Mouse (Mus musculus): ENCODE data around the gene Rnaseh1.
A peak's percentile ranks its signal among the peaks of the same experiment; 100 is the strongest.

The Rnaseh1 gene

DNA sequence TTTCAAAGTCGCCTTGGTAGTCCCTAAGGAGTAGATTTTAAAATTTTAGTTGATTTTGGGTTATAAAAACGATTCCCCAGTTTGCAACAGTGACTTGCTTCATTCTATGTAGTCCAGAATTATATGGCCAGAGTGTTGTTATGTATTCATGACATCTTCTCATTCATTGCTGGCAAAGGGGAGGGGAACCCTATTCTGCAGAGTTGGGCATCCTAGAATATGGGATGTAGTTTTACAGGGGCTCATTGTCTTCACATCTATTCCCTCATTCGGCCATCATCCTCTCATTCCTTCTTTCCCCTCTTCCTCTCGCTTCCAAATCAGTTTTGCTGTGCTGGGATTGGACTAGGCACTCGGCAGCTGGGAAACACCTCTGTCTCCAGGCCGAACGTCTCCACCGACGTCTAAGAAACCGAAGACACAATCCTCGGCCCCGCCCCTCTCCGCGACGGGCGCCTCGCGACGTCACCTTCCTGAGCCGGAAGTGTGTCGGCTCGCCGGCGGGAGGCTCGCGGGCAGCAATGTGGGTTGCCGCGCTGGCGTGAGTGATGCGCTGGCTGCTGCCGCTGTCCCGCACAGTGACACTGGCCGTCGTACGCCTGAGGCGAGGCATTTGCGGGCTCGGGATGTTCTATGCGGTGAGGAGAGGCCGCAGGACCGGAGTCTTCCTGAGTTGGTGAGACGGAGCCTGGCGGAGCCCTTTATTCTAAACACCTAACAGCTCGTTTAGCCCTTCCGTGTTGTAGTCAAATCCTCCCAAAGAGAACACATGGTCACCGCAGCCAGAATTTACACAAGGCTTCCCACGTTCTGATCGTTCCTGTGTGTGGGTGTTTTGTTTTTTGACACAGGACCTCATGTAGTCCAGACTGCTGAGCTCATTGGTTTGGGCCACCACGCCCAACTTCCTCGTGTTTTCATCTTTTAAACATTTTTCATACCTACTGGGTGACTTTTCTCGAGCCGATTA, at the start of gene Rnaseh1:
Gene Rnaseh1 (plus strand): TSS at position 462 of the 970 bp plus-strand sequence.
- peak; percentile 91 for DNase-seq

DNA sequence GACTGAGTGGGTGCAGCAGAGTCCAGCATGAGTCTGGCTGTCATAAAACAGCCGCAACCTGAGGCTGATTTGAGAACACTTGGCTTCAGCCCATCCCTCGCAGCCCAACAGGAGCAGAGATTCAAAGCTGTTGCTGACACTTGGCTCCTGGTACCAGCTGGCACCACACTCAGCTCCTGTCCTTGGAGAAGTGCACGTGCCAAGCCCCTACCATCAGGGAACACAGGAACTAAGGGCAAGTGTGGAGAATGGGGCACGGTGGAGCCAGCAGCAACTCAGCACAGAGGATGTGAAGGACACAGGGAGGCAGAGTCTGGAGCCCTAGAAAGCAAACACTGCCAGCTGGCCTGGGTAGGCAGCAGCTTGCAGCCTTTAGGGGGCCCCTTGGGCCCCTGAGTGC, 47.1 kb upstream of the Rnaseh1 start:
- no peak for DNase-seq

DNA sequence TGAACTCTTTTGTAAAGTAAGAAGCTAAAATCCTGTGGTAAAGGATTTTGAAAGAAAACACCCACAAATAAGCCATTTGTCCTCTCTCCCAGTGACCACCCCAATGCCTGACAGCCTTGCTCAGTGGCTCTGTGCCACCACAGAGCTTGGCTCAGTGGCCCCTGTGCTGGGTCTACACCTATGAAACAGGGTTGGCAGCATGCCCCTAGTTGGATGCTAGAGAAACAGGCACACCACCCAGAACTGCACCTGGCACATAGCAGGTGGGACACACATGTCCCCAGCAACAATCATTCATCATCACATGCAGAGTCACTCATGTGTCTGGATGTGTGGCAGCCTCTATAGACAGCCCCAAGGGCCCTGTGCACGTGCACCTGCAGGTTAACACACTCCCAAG, 45.9 kb upstream of the Rnaseh1 start:
- no peak for DNase-seq

DNA sequence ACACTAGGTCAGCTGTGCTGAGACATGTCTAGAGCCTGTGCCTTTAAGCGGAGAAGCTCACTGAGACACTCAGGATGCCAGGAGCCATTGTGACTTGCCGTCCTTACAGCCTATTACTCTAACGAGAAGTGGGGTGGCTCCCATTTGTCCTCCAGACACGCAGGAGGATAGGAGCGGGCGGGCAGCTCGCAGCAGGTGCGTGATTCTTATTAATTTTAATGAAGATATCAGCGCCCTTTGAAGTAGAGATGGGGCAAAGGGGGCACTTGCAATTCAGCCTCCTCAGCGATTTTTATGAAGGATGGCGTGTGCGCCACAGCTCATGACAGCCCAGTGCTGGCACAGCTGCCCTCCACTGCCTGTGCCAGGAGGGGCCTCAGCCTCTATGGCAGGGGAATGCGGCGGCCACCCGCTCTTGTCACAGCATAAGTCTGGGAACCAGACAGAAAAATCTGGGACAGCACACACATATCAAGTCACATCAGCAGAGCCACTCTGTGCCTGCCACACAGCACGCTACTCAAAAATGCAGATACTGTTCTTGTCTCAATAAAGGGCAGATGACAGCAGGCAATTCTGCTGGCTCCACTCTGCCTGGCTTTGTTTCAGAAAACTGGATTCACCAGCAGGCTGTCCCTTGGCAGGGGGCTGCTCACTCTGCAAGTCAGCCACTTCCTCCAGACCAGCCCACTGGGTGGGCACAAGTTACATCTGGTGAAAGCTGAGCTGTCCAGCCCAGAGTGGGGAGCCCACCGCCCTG, 41.7 kb upstream of the Rnaseh1 start:
- DNase-seq: no peak

DNA sequence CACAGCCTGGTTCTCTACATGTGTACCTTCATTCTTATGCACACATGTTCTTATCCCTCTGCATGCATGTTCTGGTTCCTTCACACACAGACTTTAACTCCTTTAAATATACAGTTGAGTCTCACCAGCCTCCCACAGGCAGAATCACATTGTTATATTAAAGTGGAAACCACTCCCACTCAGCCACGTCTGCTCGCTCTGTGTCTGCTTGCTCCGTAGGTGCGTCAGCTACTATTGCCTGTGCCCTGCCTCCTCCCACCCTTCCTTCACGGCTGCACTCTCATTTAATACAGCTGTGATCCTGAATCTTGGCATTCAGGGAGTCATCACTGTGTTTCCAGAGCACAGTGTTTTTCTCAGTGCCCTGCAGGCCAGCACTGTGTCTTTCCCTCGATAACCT, 37.0 kb upstream of the Rnaseh1 start:
- DNase-seq: no peak

DNA sequence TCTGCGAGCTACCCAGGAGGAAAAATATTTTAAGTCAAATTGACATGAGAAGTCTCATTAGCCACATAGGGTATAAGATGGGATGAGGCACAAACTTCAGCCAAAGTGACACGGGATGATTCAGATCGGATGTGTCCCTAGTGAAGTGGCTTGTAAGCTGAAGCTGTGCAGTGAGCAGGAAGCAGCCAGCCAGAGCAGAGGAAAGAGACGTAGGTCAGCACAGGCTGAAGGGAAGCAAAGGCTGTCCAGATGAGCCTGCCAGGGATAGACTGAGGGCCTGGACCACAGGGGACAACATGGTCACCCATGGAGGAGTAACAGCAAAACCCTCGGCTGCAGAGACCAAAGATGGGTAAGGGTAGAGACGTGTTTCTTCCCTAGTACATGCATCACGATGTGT, 35.0 kb upstream of the Rnaseh1 start:
- no peak for DNase-seq

DNA sequence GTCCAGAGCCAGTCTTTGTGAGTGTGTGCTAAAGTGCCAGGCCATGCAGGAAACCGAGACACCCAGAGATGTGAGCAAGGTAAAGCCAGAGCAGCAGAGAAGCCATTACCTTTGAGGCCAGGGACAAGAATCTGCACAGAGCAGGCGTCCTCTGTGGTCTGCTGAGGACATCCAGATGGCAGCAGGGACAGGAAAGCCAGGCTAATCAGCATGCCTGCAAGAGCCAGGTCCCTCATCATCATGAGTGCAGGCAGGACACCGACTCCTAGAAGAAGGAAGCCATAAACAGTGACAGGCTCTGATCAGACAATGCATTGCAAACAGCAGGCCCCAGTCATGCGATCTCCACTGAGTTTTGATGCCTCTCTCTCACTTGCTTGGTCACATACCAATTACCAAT, 32.1 kb upstream of the Rnaseh1 start:
- DNase-seq: no peak

DNA sequence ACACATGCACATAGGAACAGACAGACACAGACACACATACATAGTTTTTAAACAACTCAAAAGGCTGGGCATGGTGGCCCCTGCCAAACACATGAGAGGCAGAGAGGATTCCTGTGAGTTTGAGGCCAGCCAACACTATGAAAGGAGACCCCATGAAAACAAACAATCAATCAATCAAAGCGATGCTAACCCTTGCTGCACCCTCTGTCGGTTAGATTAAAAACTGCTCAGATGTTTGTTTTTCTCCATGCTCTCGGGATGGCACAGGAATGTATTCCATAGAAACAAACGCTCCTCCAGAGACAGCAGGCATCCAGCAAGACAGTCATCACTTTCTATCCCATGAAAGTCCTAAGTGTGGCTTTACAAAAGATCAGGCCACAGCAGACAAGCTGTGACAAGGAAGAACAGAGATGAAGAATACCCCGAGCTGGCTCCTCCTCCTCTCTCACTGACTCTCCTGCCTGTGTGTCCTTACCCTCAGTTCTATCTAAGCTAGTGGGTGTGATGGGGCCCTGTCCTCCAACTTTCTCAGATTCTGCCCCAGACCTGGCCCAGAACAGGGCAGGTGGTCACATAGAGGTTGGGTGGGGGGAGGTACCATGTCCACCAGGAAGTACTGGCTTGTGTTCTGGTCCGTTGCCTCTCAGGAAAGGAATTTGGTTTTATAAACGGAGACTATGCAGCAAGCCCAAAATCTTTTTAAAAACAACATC, 27.8 kb upstream of the Rnaseh1 start:
- DNase-seq: no peak

DNA sequence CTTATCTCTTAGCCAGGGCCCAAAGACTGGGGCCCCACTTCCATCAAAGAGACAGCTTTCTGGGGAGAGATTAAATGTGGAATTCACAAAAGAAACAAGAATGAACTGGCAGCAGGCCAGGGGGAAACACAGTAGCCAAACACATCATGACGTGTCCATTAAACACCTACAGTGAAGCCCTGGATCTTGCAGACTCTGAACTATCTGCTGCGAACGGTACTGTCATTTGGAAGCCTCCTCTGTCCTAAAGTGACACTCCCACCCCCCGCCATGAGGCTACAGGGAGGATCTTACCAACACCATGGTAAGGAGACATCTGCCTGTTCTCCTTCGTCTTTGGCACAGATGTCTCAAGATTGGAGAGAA, 27.3 kb upstream of the Rnaseh1 start:
- no peak for DNase-seq

DNA sequence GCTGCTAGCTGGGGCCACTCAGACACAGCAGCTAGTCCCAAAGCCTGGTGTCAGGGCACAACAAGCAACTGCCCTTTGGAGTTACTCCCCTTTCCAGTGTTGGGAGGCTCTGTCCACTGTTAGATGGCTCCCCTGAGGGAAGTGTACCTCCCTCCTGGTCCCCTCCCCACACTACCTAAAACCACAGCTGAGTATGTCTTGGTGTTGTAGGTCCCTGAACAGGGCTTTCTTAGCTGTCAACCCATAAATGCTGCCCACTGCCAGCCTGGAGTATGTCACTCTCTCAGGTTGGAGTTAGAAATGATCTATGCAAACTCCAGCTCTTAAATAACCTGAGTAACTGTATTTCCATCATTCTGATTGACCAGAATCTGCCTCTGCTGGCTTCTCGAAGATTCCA, 26.8 kb upstream of the Rnaseh1 start:
- DNase-seq: no peak

DNA sequence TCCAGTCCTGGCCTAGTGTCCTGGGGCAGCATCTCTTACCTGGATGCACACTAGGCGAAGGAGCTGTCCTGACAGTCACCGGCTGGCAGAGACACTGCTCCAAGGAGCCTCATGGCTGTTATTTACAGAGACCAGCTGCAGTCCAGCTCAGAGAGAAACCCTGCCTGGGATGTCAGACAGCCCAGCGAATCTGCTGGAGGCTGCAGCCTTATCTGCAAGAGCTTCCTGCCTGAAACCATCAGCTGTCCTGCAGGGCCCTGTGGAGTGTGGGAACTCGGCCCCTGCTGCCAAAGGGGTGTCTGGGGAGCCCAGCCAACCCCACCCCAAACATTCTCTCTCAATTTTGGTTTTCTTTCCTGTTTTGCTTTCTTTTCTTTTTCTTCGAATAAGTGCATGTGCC, 26.2 kb upstream of the Rnaseh1 start, which contains the start of gene Colec11:
Gene Colec11 (minus strand): TSS at position 183 of the 400 bp plus-strand sequence.
- DNase-seq: no peak

DNA sequence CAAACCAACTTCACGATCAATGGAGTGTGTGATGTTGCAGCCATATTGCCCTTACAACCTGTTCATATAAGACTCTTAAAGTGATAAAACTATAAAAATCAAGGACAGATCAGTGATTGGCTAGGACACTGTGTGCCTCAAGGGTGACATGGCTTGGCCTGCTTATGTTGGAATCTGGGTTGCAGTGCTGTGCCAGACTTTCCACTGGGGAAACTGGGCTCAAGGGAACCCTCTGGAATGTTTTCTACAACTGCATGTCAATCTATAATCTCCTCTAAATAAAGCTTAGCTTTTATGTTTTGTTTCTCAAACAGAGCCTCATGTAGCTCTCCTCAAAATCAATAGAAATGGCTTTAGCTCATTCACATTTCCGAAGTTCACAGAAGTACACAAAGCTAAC, 25.2 kb upstream of the Rnaseh1 start:
- DNase-seq: no peak

DNA sequence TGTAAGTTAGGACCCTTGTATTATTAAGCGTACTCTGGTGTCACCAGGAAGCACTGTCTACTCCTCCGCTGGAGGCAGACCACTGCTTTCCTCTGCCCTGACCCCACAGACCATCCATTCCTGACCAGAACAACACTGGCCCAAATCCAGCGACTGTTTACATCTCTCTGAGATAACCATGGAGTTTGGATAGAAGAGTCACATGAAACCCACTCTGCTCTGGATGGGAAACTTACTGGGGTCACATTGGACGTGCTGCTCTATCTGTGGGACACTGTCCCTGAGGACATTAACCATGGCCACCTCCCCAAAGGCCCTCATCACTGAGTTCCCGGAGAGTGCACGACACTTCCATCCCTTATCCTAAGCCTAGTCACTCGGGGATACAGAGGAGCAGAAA, 24.0 kb upstream of the Rnaseh1 start:
- DNase-seq: no peak

DNA sequence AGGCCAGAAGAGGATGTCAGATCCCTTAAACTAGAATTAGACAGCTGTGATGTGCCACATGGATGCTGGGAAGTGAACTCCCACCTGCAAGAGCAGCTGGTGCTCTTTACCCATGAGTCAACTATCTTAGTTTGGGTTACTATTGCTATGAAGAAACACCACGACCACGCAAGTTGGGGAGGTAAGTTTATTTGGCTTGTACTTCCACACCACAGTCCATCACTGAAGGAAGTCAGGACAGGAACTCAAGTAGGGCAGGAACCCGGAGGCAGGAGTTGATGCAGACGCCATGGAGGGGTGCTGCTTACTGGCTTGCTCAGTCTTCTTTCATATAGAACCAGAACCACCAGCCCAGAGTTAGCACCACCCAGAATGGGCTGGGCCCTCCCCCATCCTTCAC, 22.3 kb upstream of the Rnaseh1 start:
- no peak for DNase-seq

DNA sequence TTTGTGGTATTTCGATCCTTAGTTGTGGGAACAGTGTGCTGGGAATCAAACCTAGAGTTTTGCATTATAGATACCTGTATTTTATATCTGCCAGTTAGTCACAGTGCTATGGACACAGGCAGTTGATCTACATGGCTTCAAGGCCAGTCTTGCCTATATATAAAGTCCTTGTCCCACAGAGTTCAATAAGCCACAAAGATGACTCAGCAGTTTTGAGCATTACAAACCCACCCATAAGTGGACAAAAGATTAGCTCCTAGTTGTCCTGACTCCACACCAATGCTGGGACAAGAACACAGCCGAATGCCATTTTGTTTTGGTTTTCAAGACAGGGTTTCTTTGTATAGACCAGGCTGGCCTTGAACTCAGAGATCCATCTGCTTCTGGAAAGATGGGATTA, 21.0 kb upstream of the Rnaseh1 start:
- no peak for DNase-seq

DNA sequence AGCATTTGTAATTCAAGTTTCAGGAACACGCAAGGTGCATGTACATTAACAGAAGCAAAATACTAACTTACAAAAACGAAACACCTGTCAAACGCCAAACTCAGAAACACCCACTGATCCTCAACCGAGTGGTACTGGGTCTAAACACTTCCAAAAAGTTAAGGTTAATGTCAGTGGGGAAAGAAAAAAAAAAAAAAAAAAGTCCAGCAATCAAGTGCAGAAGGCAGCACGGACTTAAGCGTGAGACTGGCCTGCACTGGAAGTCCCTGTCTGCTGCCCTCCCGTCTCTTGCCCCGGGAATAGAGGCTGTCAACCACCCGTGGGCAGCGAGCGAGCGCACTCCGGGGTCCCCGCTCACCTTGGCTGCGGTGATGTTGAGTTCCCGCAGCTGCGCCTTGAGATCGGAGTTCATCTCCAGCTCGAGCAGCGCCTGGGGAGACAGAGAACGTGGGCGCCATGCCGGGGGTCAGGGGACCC, 14.3 kb upstream of the Rnaseh1 start:
- DNase-seq: no peak

DNA sequence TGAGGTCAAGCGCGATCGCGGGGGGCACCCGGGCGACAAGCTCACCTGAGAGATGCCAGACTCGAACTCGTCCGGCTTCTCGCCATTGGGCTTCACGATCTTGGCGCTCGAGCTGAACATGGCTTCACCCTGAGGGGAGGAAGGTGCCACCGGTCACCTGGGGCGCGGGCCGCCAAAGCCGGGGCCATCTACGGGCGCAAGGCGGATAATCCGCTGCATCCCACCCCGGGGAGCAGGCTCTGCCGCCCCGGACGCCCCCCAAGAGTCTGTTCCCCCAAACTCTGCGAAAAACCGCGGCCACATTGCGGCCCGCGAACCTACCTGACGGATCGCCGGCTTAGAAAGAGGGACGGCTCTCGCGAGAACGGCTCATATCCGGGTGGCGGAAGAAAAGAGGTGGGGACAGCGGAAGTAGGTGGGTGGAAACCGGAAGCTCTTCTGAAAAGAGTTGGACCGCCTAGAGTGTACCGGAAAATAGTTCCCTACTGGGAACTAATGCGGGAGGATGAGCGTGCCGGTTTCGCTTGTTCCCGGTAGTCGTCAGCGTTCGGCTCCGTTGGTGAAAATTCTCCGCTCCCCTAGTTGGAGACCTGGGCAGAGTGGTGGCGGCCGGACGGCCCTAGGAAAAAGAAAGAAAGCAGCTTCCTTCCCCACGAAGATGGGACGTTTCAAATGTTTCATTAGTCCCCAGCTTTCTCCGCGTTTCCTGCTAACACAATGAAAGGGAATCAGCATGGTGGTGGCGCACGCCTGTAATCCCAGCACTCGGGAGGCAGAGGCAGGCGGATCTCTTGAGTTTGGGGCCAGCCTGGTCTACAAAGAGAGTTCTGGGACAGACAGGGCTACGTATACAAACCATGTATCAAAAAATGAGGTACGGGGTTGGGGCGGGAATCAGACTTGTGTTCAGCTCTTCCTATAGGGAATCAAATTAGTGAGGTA, 13.6 kb upstream of the Rnaseh1 start, which contains the start of gene Rps7:
Gene Rps7 (minus strand): TSS at position 419 of the 942 bp plus-strand sequence.
- peak; percentile 94 for DNase-seq

DNA sequence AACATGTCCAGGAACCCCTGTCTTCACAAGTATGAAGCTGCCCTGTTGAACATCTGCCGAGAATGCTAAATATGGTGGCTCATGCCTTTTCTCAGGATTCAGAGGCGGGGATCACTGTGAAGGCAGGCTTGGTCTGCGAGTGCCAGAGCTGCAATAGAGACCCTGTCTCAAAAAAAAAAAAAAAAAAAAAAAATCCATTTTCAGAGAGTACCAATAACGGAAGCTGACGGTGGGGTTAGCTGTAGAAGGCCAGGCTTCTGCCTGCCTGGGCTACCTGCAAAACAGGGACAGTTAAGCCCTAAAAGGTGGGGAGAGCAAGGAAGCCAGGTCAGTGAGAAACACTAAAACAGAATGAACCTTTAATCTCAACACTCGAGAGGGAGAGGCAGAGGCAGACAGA, 12.9 kb upstream of the Rnaseh1 start:
- DNase-seq: no peak

DNA sequence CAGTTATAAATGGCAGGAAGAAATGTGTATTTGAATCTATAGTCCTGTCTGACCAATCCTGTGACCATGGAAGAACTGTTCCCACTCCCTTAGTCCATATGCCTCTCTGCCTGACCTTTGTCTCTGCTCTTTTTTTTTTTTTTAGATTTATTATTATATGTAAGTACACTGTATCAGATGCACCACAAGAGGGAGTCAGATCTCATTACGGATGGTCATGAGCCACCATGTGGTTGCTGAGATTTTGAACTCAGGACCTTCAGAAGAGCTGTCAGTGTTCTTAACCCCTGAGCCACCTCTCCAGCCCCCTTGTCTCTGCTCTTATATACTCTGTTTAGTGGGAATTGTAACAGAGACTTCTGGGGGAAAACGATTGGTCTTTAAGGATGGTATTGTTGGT, 10.6 kb upstream of the Rnaseh1 start:
- DNase-seq: no peak

DNA sequence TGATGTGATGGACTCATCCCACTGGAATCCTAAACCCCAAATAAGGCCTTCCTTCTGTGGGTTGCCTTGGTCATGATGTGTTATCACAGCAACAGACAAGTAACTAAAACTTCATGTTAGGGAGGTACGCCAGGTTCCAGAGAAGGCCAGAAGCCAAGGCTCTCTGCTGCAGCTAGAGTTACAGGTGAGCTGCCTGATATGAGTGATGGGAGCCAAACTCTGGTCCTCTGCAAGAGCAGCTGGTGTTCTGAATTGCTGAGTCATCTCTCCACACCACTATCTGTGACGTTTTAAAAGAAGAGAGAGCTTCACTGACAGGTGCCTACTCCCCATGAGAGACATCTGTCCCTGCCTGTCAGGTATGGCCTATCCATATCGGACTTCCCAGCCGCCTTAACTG, 13.2 kb downstream of the Rnaseh1 start:
- no peak for DNase-seq

DNA sequence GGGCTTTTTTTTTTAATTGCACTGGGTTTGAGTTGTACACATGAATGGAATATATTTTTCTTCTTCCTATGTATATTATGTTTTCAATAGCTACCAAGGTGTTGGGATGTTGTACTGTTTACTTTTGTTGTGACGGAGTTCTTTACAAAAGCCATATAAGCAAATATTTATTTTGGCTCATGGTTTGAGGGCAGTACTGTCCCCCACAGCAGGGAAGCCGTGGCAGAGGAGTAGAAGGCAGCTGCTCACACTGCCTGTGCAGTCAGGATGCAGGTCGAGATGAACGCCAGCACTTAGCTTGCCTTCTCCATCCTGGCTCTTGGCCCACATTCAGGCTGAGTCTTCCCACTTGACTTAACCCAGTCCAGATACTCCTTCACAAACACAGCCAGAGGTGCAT, 17.3 kb downstream of the Rnaseh1 start:
- no peak for DNase-seq

DNA sequence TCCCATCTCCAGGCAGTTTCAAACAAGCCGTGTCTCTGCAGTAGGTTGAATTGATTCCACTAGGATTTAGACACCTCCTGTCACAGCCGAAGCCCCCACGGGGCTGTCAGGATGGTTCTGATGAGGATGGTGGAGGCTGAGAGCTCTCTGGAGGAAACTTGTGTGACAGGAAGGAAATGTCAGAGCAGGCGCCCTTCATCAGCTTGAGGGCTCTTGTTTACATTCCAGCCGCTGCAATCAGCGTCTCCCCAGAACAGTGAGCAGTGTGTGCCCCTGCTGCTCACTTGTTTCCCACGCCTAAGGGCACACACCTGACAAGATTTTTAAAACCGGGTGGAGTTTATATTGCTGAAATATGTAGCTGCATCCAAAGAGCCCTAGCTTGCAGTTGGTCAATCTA, 17.9 kb downstream of the Rnaseh1 start:
- no peak for DNase-seq
